Mouse (Mus musculus) limb, embryonic 11.5 days (tissue): ENCODE measurements around the gene Lnpk. TPM values are rescaled to one million over a fixed set of nuclear protein-coding genes. Genes with fewer than 3 reads are reported as not detected.

Experiments
- ATAC-seq: fragments of 200-750 bp; cut with Nextera tagmentation; 2 replicates; pipeline ENCODE4 v1.8.0; 2017; ENCODE audit warnings: low read depth; ENCODE audit not compliant: insufficient number of reproducible peaks, low FRiP score, low TSS enrichment
- DNase-seq: peaks from one replicate; pipeline ENCODE4 v3.0.0-alpha.2; 2015; ENCODE audit warnings: low spot score
- H3K27ac ChIP-seq: fragments of 300-500 bp; sonication (generic); replicated peaks from 2 replicates; pipeline ENCODE4 v1.5.1; 2014; ENCODE audit warnings: low read depth, mild to moderate bottlenecking, low read length
- H3K27me3 ChIP-seq: fragments of 300-500 bp; sonication (generic); 2 replicates; pipeline ENCODE4 v1.6.1; 2014; ENCODE audit warnings: mild to moderate bottlenecking, low read length, mixed read lengths; ENCODE audit not compliant: control insufficient read depth, insufficient read depth
- H3K36me3 ChIP-seq: fragments of 300-500 bp; sonication (generic); 2 replicates; pipeline ENCODE4 v1.6.1; 2014; ENCODE audit warnings: mild to moderate bottlenecking, low read length, moderate library complexity, mixed read lengths; ENCODE audit not compliant: control insufficient read depth, insufficient read depth
- H3K4me1 ChIP-seq: fragments of 300-500 bp; sonication (generic); 2 replicates; pipeline ENCODE4 v1.6.1; 2014; ENCODE audit warnings: low read length, mixed read lengths; ENCODE audit not compliant: control insufficient read depth, insufficient read depth
- H3K4me2 ChIP-seq: fragments of 300-500 bp; sonication (generic); 2 replicates; pipeline ENCODE4 v1.6.1; 2014; ENCODE audit warnings: low read depth, mild to moderate bottlenecking, moderate library complexity; ENCODE audit not compliant: severe bottlenecking
- H3K4me3 ChIP-seq: fragments of 300-500 bp; sonication (generic); 2 replicates; pipeline ENCODE4 v1.5.1; 2014; ENCODE audit warnings: low read depth, low read length
- H3K9ac ChIP-seq: fragments of 300-500 bp; sonication (generic); 2 replicates; pipeline ENCODE4 v1.6.1; 2014; ENCODE audit warnings: mild to moderate bottlenecking, low read length
- H3K9me3 ChIP-seq: fragments of 300-500 bp; sonication (generic); 2 replicates; pipeline ENCODE4 v1.6.1; 2016; ENCODE audit warnings: low read length; ENCODE audit not compliant: control insufficient read depth
- WGBS: fragments of 180-500 bp; shearing (Covaris S2); extraction: QIAGEN DNeasy Blood & Tissue Kit; methylation state at CpG from one replicate; pipeline ENCODE4 v1.1.7; 2014; 5-methylcytosine and 5-hydroxymethylcytosine counted together
- polyA plus RNA-seq: library from polyadenylated mRNA; unstranded; fragments of >200 nt; fragmentation: Nextera tagmentation; extraction: Ambion mirVana; gene quantifications from 2 replicates; pipeline ENCODE4 v1.2.1, GENCODE M21; 2014

The Lnpk gene
- polyA plus RNA-seq, 1 experiment from 2014 or later: 52.2 TPM

- no peaks in the 10 kb centered on the region for H3K4me1 ChIP-seq
- H3K4me3 ChIP-seq: no peak overlapping the region
- H3K36me3 ChIP-seq: 0 out of 2 replicates have a peak, but pooled peaks cover 2% of the 10 kb centered on the region
- ATAC-seq: no peak
- DNase-seq: no peak
- no peak overlapping the region for H3K4me2 ChIP-seq
- WGBS: 28% methylated on average over 2 of the region's 2 CpGs
- H3K27me3 ChIP-seq: no peaks in the 10 kb centered on the region
- no peak overlapping the region for H3K9ac ChIP-seq
- no peaks in the 10 kb centered on the region for H3K9me3 ChIP-seq
- no peak overlapping the region for H3K27ac ChIP-seq
These were observed 30.9 kb downstream of the Lnpk start for GRCm38 (mm10) chr2:74548306-74548705.

GRCm38 (mm10) chr2:74508302-74508701, 70.9 kb downstream of the Lnpk start:
- no peak overlapping the region for H3K4me2 ChIP-seq
- 46% methylated on average over 5 of the region's 5 CpGs for WGBS
- no peak overlapping the region for H3K27ac ChIP-seq
- no peaks in the 10 kb centered on the region for H3K9me3 ChIP-seq
- H3K4me3 ChIP-seq: no peak overlapping the region
- no peak overlapping the region for H3K9ac ChIP-seq
- ATAC-seq (no peak), DNase-seq (no peak)
- H3K27me3 ChIP-seq: no peaks in the 10 kb centered on the region
- no peaks in the 10 kb centered on the region for H3K4me1 ChIP-seq
- no peaks in the 10 kb centered on the region for H3K36me3 ChIP-seq

GRCm38 (mm10) chr2:74506439-74506838, 72.8 kb downstream of the Lnpk start:
- Histone ChIP-seq H3K4me1 (no peaks in the 10 kb centered on the region), H3K9ac (no peak overlapping the region), H3K4me2 (no peak overlapping the region), H3K27ac (no peak overlapping the region), H3K9me3 (no peaks in the 10 kb centered on the region), H3K27me3 (no peaks in the 10 kb centered on the region), H3K4me3 (no peak overlapping the region), H3K36me3 (no peaks in the 10 kb centered on the region)
- 58% methylated on average over 8 of the region's 8 CpGs for WGBS
- ATAC-seq (no peak), DNase-seq (no peak)

- no peak overlapping the region for H3K4me2 ChIP-seq
- no peak for ATAC-seq
- H3K36me3 ChIP-seq: no peaks in the 10 kb centered on the region
- H3K27me3 ChIP-seq: no peaks in the 10 kb centered on the region
- H3K9ac ChIP-seq: no peak overlapping the region
- no peak for DNase-seq
- H3K27ac ChIP-seq: no peak overlapping the region
- H3K4me3 ChIP-seq: no peak overlapping the region
- H3K4me1 ChIP-seq: no peaks in the 10 kb centered on the region
- no peaks in the 10 kb centered on the region for H3K9me3 ChIP-seq
- 98% methylated on average over 2 of the region's 2 CpGs for WGBS
These were observed 78.9 kb downstream of the Lnpk start for GRCm38 (mm10) chr2:74500307-74500706.

- H3K9me3 ChIP-seq: no peaks in the 10 kb centered on the region
- no peaks in the 10 kb centered on the region for H3K4me1 ChIP-seq
- no peaks in the 10 kb centered on the region for H3K36me3 ChIP-seq
- no peak for DNase-seq
- H3K9ac ChIP-seq: no peak overlapping the region
- no peak for ATAC-seq
- H3K4me2 ChIP-seq: no peak overlapping the region
- H3K27me3 ChIP-seq: no peaks in the 10 kb centered on the region
- H3K4me3 ChIP-seq: no peak overlapping the region
- WGBS: 92% methylated on average over 5 of the region's 5 CpGs
- H3K27ac ChIP-seq: no peak overlapping the region
These were observed 81.4 kb downstream of the Lnpk start for GRCm38 (mm10) chr2:74497851-74498250.

- no peak overlapping the region for H3K27ac ChIP-seq
- H3K4me3 ChIP-seq: no peak overlapping the region
- DNase-seq (no peak), ATAC-seq (no peak)
- H3K9ac ChIP-seq: no peak overlapping the region
- 64% methylated on average over 13 of the region's 13 CpGs for WGBS
- H3K36me3 ChIP-seq: no peaks in the 10 kb centered on the region
- H3K9me3 ChIP-seq: no peaks in the 10 kb centered on the region
- H3K4me2 ChIP-seq: no peak overlapping the region
- no peaks in the 10 kb centered on the region for H3K27me3 ChIP-seq
- peaks cover 2% of the 10 kb centered on the region; the same call in 1 of the 2 replicates for H3K4me1 ChIP-seq
These were observed 87.8 kb downstream of the Lnpk start for GRCm38 (mm10) chr2:74491426-74491825.

- no peaks in the 10 kb centered on the region for H3K27me3 ChIP-seq
- H3K9ac ChIP-seq: no peak overlapping the region
- 70% methylated on average over 1 of the region's 1 CpGs for WGBS
- no peak overlapping the region for H3K4me2 ChIP-seq
- no peaks in the 10 kb centered on the region for H3K36me3 ChIP-seq
- no peak for DNase-seq
- H3K9me3 ChIP-seq: no peaks in the 10 kb centered on the region
- ATAC-seq: no peak
- H3K4me3 ChIP-seq: no peak overlapping the region
- H3K27ac ChIP-seq: no peak overlapping the region
- H3K4me1 ChIP-seq: peaks cover 2% of the 10 kb centered on the region; the same call in 1 of the 2 replicates
These were observed 89.0 kb downstream of the Lnpk start for GRCm38 (mm10) chr2:74490186-74490585.

- peaks cover 2% of the 10 kb centered on the region; the same call in 1 of the 2 replicates for H3K4me1 ChIP-seq
- ATAC-seq (no peak), DNase-seq (no peak)
- H3K36me3 ChIP-seq: no peaks in the 10 kb centered on the region
- no peaks in the 10 kb centered on the region for H3K9me3 ChIP-seq
- H3K9ac ChIP-seq: no peak overlapping the region
- no peaks in the 10 kb centered on the region for H3K27me3 ChIP-seq
- no peak overlapping the region for H3K4me3 ChIP-seq
- WGBS: 72% methylated on average over 7 of the region's 7 CpGs
- H3K27ac ChIP-seq: no peak overlapping the region
- H3K4me2 ChIP-seq: no peak overlapping the region
These were observed 90.8 kb downstream of the Lnpk start for GRCm38 (mm10) chr2:74488443-74488842.

- H3K4me3 ChIP-seq: no peak overlapping the region
- DNase-seq: no peak
- no peaks in the 10 kb centered on the region for H3K27me3 ChIP-seq
- 90% methylated on average over 10 of the region's 10 CpGs for WGBS
- H3K4me1 ChIP-seq: no peaks in the 10 kb centered on the region; the same call in 1 of the 2 replicates
- ATAC-seq: no peak
- no peak overlapping the region for H3K9ac ChIP-seq
- no peak overlapping the region for H3K27ac ChIP-seq
- no peaks in the 10 kb centered on the region for H3K36me3 ChIP-seq
- no peaks in the 10 kb centered on the region for H3K9me3 ChIP-seq
- H3K4me2 ChIP-seq: no peak overlapping the region
These were observed 96.6 kb downstream of the Lnpk start for GRCm38 (mm10) chr2:74482651-74483050.
